8 mouse cellular contexts compared by ENCODE assay signal in the genomic region with DNA sequence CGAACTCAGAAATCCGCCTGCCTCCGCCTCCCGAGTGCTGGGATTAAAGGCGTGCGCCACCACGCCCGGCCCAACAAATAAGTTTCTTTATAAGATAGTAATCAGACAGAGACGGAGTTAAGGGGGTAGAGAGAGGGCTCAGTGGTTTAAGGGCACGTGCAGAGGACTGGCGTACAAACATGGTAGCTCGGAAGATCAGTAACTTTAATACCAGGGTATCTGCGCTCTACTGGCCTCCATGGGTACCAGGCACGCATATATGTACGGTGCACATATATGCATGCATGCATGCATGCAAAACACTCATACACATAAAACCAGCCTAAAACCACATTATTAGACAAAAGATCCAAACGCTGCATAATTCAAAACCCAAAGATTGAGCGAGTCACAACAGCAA. TPM values are rescaled to one million over a fixed set of nuclear protein-coding genes. Genes with fewer than 3 reads are reported as not detected.
DNase-seq lines count a peak whose midpoint lies in the region; ATAC-seq and TF ChIP-seq lines count a peak whose summit lies in the region.

No protein-coding gene starts in this region.

- no peaks in the 10 kb centered on the region for H3K9me3 ChIP-seq in heart, embryonic 12.5 days (replicated peaks)
- no peaks in the 10 kb centered on the region for H3K9me3 ChIP-seq in ES-E14 (ENCODE audit: control insufficient read depth, insufficient read depth, low read depth, low read length)
- H3K9me3 ChIP-seq in forebrain, embryonic 13.5 days (replicated peaks): no peaks in the 10 kb centered on the region
- H3K9me3 ChIP-seq in liver, embryonic 13.5 days (replicated peaks): 0 out of 2 replicates have a peak, but pooled peaks cover 3% of the 10 kb centered on the region

- peak overlapping the region; percentile 71 for H3K4me2 ChIP-seq in heart, embryonic 12.5 days
- peak overlapping the region; percentile 82 for H3K4me2 ChIP-seq in forebrain, embryonic 13.5 days
- peak overlapping the region; percentile 95 for H3K4me2 ChIP-seq in liver, embryonic 13.5 days

- 49% methylated on average over 17 of the region's 17 CpGs for WGBS in heart, embryonic 12.5 days
- 48% methylated on average over 17 of the region's 17 CpGs for WGBS in forebrain, embryonic 13.5 days
- 47% methylated on average over 17 of the region's 17 CpGs for WGBS in liver, embryonic 13.5 days (ENCODE audit: insufficient replicate concordance)

- ATAC-seq in heart, embryonic 12.5 days (ENCODE audit: insufficient number of reproducible peaks, low FRiP score): no peak
- ATAC-seq in forebrain, embryonic 13.5 days: peak; percentile 34
- no peak for ATAC-seq in liver, embryonic 13.5 days (ENCODE audit: low read depth)

- no peaks in the 10 kb centered on the region for H3K27me3 ChIP-seq in heart, embryonic 12.5 days (replicated peaks)
- no peaks in the 10 kb centered on the region for H3K27me3 ChIP-seq in forebrain, embryonic 13.5 days
- no peaks in the 10 kb centered on the region for H3K27me3 ChIP-seq in liver, embryonic 13.5 days

- peak overlapping the region; percentile 85 for H3K9ac ChIP-seq in heart, embryonic 12.5 days
- peak overlapping the region; percentile 78 for H3K9ac ChIP-seq in ES-E14 (ENCODE audit: insufficient read depth, low read depth, low read length, poor library complexity, severe bottlenecking)
- H3K9ac ChIP-seq in forebrain, embryonic 13.5 days: peak overlapping the region; percentile 98
- peak overlapping the region; percentile 96 for H3K9ac ChIP-seq in liver, embryonic 13.5 days

- DNase-seq in heart, adult 8-10 months (ENCODE audit: low spot score): no peak
- DNase-seq in ES-E14 (ENCODE audit: low read depth, low spot score) (no peak), MN1 (ENCODE audit: low spot score) (no peak)
- DNase-seq in liver, embryonic 13.5 days: no peak
- no peak for DNase-seq in adrenal gland, adult 18-20 months (ENCODE audit: low spot score in 2 of 2)
- DNase-seq in ovary, postnatal 14 days (ENCODE audit: low spot score): no peak

- H3K4me3 ChIP-seq in heart, embryonic 12.5 days: peak overlapping the region; percentile 85
- peak overlapping the region; percentile 66 to 94 for H3K4me3 ChIP-seq in ES-E14 (ENCODE audit: insufficient read depth in 1 of 2, low read depth in 1 of 2, low read length in 2 of 2, poor library complexity in 1 of 2, severe bottlenecking in 1 of 2)
- peak overlapping the region; percentile 97 for H3K4me3 ChIP-seq in forebrain, embryonic 13.5 days
- peak overlapping the region; percentile 95 for H3K4me3 ChIP-seq in liver, embryonic 13.5 days (replicated peaks)

- peak overlapping the region; percentile 95 for H3K27ac ChIP-seq in heart, embryonic 12.5 days (ENCODE audit: poor library complexity, severe bottlenecking)
- peak overlapping the region; percentile 64 for H3K27ac ChIP-seq in ES-E14 (ENCODE audit: insufficient read depth, low read depth, low read length, poor library complexity, severe bottlenecking)
- peak overlapping the region; percentile 97 for H3K27ac ChIP-seq in forebrain, embryonic 13.5 days
- H3K27ac ChIP-seq in liver, embryonic 13.5 days: peak overlapping the region; percentile 100

- in situ Hi-C loops in ES-E14 (cut with MboI; ENCODE audit: low sequenced_read_pairs in 2 of 2, unreplicated experiment in 2 of 2): no loop called here

- H3K4me1 ChIP-seq in heart, embryonic 12.5 days (replicated peaks): peaks cover 16% of the 10 kb centered on the region
- H3K4me1 ChIP-seq in ES-E14 (ENCODE audit: control insufficient read depth in 2 of 2, insufficient read depth in 2 of 2, low read length in 2 of 2, poor library complexity in 1 of 2): no peaks in the 10 kb centered on the region
- H3K4me1 ChIP-seq in forebrain, embryonic 13.5 days: peaks cover 14% of the 10 kb centered on the region
- peaks cover 58% of the 10 kb centered on the region for H3K4me1 ChIP-seq in liver, embryonic 13.5 days (replicated peaks)

- peaks cover 20% of the 10 kb centered on the region for H3K36me3 ChIP-seq in heart, embryonic 12.5 days
- H3K36me3 ChIP-seq in ES-E14 (ENCODE audit: control insufficient read depth, insufficient read depth, low read length, poor library complexity, severe bottlenecking): no peaks in the 10 kb centered on the region
- H3K36me3 ChIP-seq in forebrain, embryonic 13.5 days (ENCODE audit: poor library complexity, severe bottlenecking): 0 out of 2 replicates have a peak, but pooled peaks cover 7% of the 10 kb centered on the region
- peaks cover 19% of the 10 kb centered on the region for H3K36me3 ChIP-seq in liver, embryonic 13.5 days

TF ChIP-seq in ES-E14, 5 proteins besides CTCF, POLR2A, EP300 and RAD21:
- TF ChIP-seq ZNF384 (IDR thresholded peaks at IDR 0.05; ENCODE audit: low read depth, low read length) (0 out of 2 replicates have a peak, but pooled peaks have one; percentile 3), HCFC1 (IDR thresholded peaks at IDR 0.05; ENCODE audit: borderline replicate concordance, insufficient read depth, low read length) (no peak)

RNA-seq across cellular contexts. Expression of gene Ifnar1, which starts 0.7 kb away (rescaled TPM):
- polyA plus RNA-seq in heart, embryonic 12.5 days (2016; fragmentation: Nextera tagmentation; extraction: Ambion mirVana): 40.0 and 40.1 TPM in 2 replicates
- total RNA-seq in heart, adult 8-10 months (2022): 10 to 100 TPM; 18.7 to 28.6 (median 22.0) TPM
- 42.2 and 56.2 TPM in 2 replicates for total RNA-seq in ES-E14 (2012; rRNA removed)
- 45.9 and 47.4 TPM in 2 replicates for polyA plus RNA-seq in forebrain, embryonic 13.5 days (2015; fragmentation: Nextera tagmentation; extraction: Ambion mirVana)
- 18.0 and 19.1 TPM in 2 replicates for polyA plus RNA-seq in liver, embryonic 13.5 days (2015; fragmentation: Nextera tagmentation; extraction: Ambion mirVana)
- 10 to 100 TPM; 53.5 to 55.4 TPM for total RNA-seq in adrenal gland, adult 18-20 months (2021)
